Mouse (Mus musculus): ENCODE measurements around the gene Nek11. TPM values are rescaled to one million over a fixed set of nuclear protein-coding genes. Genes with fewer than 3 reads are reported as not detected.

The Nek11 gene
- polyA plus RNA-seq, 1 experiment from 2014 or later = 0.07 TPM

DNA sequence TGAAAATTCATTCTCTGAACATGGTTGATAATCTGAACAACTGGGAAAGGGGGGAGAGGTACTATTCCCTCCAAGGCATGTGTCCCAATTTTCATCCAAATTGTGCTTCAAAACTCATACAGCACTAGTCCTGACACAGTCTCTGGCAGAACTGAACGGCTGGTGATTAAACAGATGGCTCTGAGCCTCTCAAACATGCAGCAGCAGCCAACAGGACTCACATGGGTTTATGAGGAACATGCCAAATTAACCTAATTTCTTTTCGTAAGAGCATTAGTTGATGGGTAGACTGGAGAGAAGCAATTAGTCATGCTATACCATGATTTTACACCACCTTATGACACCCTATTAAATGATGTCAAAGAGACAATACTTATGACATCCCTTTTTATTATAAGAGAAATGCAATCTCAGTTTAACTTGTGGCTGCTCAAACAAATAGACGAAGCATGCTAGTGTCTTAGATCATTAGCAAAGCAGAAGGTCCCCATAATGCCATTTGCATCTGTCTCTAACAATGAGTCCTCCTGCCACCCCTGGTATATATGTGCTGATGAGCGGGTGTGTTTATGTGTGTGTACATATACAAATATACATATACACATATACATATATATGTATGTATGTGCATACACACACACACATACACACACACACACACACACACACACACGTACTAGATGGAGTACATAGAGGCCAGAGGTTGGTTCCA is 31.6 kb downstream of the Nek11 start:
- ATAC-seq = no peak
- H3K36me3 ChIP-seq = no peaks in the 10 kb centered on the region
- no peaks in the 10 kb centered on the region for H3K4me1 ChIP-seq
- H3K9me3 ChIP-seq (replicated peaks) = no peaks in the 10 kb centered on the region
- H3K27ac ChIP-seq = no peak overlapping the region
- H3K4me3 ChIP-seq = no peak overlapping the region
- no peak overlapping the region for H3K4me2 ChIP-seq
- no peaks in the 10 kb centered on the region for H3K27me3 ChIP-seq (replicated peaks)
- 56% methylated on average over 5 of the region's 5 CpGs for WGBS (ENCODE audit: insufficient replicate concordance)
- H3K9ac ChIP-seq = no peak overlapping the region

DNA sequence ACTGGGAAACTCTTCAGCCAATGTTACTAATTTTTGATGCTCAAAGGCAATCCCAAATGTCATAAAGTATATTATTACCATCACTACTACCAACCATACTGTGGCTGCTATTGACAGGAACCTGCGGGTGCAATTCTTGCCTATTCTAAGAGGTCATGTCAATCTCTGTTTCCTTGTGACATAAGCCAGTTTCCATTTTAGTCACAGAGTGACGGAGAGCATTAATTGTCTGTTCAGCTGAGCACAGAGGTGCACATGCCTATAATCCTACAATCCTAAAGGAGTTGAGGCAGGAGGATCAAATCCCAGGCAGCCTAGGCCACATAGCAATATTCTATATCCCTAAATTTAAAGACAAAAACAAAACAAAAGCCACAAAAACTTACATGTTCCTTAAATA is 33.1 kb downstream of the Nek11 start:
- Histone ChIP-seq H3K4me1 (no peaks in the 10 kb centered on the region), H3K27me3 (replicated peaks) (no peaks in the 10 kb centered on the region), H3K36me3 (no peaks in the 10 kb centered on the region), H3K9ac (no peak overlapping the region), H3K27ac (no peak overlapping the region), H3K4me3 (no peak overlapping the region), H3K9me3 (replicated peaks) (no peaks in the 10 kb centered on the region), H3K4me2 (no peak overlapping the region)
- WGBS (ENCODE audit: insufficient replicate concordance) = 70% methylated on average over 2 of the region's 2 CpGs
- no peak for ATAC-seq

DNA sequence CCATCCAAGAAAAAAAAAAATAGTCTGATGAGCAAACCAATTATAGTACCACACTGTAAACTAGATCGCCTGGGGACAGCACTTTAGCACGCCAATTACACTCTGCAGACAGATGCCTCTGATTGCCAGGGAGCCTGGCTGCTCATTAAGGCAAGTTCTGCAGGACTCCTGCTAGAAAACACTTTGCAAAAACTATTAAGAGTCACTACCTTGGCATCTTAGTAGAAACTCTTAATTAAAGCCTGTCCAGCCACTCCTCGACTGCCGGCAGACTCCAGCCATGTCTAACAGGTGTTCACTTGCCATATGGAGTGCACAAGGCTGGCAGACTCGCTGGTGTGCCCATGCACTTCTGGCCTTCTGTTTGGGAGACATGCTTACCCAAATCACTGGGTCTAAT is 46.3 kb downstream of the Nek11 start:
- no peak overlapping the region for H3K4me2 ChIP-seq
- ATAC-seq = no peak
- WGBS (ENCODE audit: insufficient replicate concordance) = 63% methylated on average over 5 of the region's 5 CpGs

DNA sequence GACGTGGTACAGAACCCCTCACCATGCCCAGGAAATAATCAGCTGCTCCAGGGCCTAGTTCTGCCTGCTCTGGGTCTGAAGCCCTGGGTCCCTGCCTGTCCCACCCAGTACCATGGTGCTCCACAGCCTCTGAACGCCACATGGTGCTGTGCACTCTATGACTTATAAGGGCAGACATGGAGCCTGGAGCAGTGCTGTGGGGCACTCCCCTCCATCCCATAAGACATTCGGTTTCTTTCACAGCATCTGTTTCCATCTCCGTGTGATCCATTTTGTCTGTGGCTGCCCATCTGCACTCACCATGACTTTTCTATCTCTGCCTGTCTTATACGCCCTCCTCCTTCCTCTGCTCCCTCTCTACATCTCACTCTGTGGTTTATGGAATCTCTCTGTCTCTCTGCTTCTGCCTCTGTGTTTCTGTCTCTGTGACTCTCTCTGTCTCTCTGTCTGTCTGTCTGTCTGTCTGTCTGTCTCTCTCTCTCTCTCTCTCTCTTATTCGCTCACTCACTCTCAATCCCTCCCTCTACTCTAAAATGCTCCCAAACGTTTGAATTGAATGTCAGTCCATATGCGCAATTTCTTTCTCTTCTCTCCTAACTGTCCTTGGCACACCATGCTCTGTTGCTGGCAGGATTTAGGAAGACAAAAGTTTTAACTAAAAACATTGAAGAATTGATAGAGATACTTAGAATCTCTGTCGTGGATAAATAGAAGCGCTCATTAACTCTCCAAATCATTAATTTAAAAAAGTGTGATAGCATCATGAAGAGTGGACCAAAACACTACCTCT is 46.9 kb downstream of the Nek11 start:
- no peak for ATAC-seq
- Histone ChIP-seq H3K4me2 (no peak overlapping the region), H3K27me3 (replicated peaks) (no peaks in the 10 kb centered on the region), H3K4me3 (no peak overlapping the region), H3K4me1 (no peaks in the 10 kb centered on the region), H3K9me3 (replicated peaks) (peaks cover 5% of the 10 kb centered on the region; the same call in 1 of the 2 replicates), H3K27ac (no peak overlapping the region), H3K9ac (no peak overlapping the region), H3K36me3 (no peaks in the 10 kb centered on the region)
- 62% methylated on average over 10 of the region's 10 CpGs for WGBS (ENCODE audit: insufficient replicate concordance)

More for the DNA sequence above, 46.3 kb downstream of the Nek11 start:
- Histone ChIP-seq H3K4me3 (no peak overlapping the region), H3K27ac (no peak overlapping the region), H3K9me3 (replicated peaks) (no peaks in the 10 kb centered on the region), H3K9ac (no peak overlapping the region), H3K36me3 (no peaks in the 10 kb centered on the region), H3K4me1 (no peaks in the 10 kb centered on the region), H3K27me3 (replicated peaks) (no peaks in the 10 kb centered on the region)

DNA sequence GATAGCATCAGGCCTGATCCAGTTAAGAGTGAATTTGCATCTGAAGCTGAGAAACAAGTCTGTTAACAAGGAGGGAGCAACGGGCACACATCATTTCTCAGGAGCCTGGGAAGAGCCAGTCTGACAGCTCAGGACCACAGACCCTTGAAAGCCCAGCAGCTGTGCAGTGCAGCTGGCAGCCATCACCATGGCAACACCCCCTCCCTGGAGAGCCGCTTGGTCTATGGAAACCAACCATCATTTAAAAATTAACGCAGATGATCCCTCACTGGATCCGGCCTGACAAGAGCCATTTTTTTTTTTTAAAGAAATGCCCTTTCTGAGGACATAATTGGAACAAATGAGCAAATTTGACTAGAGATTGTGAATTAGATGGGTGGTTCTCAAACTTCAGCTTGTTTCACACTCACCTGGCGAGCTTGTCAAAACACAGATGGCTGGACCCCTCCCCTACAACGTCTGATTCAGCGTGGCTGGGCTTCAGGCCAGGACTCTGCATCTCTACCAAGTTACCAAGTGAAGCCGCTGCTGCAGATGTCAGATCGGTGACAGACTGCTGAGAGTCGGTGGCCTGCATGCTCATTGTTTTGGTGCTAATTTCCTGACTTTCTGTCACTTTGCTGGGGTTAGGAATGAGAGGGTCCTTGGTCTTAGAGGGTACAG is 52.2 kb downstream of the Nek11 start:
- H3K4me1 ChIP-seq = no peaks in the 10 kb centered on the region
- 60% methylated on average over 10 of the region's 10 CpGs for WGBS (ENCODE audit: insufficient replicate concordance)
- no peak for ATAC-seq
- no peak overlapping the region for H3K4me2 ChIP-seq
- H3K4me3 ChIP-seq = no peak overlapping the region
- H3K9me3 ChIP-seq (replicated peaks) = peaks cover 5% of the 10 kb centered on the region; the same call in 1 of the 2 replicates
- H3K36me3 ChIP-seq = no peaks in the 10 kb centered on the region
- H3K27me3 ChIP-seq (replicated peaks) = no peaks in the 10 kb centered on the region
- H3K9ac ChIP-seq = no peak overlapping the region
- no peak overlapping the region for H3K27ac ChIP-seq

DNA sequence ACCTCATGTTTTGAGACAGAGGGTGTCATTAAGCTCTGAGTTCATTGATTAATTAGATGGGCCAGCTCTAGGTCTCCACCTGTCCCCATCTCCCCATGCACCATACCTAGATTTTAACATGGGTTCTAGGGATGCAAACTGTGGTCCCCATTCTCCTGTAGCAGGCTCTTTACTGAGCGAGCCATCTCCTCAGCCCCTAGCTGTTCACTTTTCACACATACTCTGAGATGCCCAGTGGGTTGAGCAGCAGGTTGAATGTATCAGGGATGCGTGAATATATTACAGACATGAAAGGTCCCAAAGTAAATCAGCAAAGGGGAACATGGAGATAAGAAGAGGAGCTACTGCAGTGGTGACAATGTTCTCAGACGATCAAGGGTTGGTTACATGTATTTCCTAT is 52.8 kb downstream of the Nek11 start:
- no peak overlapping the region for H3K4me2 ChIP-seq
- no peak overlapping the region for H3K9ac ChIP-seq
- ATAC-seq = no peak
- no peaks in the 10 kb centered on the region for H3K27me3 ChIP-seq (replicated peaks)
- H3K36me3 ChIP-seq = no peaks in the 10 kb centered on the region
- WGBS (ENCODE audit: insufficient replicate concordance) = 66% methylated on average over 3 of the region's 3 CpGs
- H3K9me3 ChIP-seq (replicated peaks) = peaks cover 5% of the 10 kb centered on the region; the same call in 1 of the 2 replicates
- no peaks in the 10 kb centered on the region for H3K4me1 ChIP-seq
- H3K4me3 ChIP-seq = no peak overlapping the region
- no peak overlapping the region for H3K27ac ChIP-seq

DNA sequence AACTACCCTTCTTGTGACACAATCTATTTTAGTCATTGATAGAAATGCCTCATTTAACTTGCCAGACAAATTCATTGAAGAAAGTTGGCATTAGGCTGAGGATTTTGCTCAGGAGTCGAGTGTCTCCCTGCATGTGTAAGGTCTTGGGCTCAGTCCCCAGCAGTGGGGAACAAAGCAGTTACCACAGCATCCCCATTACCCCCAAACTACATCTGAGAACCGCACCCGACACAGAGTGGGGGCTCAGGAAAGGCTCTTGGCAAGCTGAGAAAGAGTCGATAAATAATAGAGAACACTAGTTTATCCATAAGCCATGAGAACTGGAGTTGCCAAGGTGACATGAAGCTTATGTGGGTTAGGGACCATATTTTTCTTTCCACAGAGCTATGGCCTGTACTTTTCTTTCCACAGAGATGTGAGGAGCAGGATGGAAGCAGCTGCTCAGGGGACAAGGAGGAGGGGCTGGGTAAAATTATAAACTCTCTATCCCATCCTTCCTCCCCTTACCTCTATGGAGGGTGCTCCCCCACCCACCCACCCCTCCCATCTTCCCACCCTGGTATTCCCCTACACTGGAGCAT is 62.8 kb downstream of the Nek11 start:
- Histone ChIP-seq H3K27me3 (replicated peaks) (no peaks in the 10 kb centered on the region), H3K4me1 (no peaks in the 10 kb centered on the region), H3K9me3 (replicated peaks) (no peaks in the 10 kb centered on the region), H3K27ac (no peak overlapping the region), H3K4me3 (no peak overlapping the region), H3K4me2 (no peak overlapping the region), H3K9ac (no peak overlapping the region), H3K36me3 (no peaks in the 10 kb centered on the region)
- WGBS (ENCODE audit: insufficient replicate concordance) = 65% methylated on average over 4 of the region's 4 CpGs
- no peak for ATAC-seq

DNA sequence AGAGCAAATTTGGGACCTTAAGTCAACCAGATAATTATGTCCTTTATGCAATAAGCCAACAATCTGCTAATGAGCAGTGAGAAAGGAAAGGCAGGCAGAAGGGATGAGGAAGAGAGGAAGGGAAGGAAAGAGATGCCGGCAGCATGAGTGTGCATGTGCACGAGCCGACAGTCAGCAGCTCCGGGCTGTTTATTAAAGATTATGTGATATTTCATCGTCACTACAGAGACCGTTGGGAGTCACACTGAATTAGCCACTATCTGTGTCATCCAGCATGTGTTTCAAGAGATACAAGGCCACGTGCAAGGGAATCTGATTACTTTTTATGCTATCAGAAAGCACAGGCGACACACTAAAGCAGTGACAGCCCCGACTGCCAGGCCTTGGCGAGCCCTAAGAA is 73.5 kb downstream of the Nek11 start:
- H3K27ac ChIP-seq = no peak overlapping the region
- no peak for ATAC-seq
- no peaks in the 10 kb centered on the region for H3K36me3 ChIP-seq
- H3K4me2 ChIP-seq = no peak overlapping the region
- no peak overlapping the region for H3K9ac ChIP-seq
- H3K27me3 ChIP-seq (replicated peaks) = no peaks in the 10 kb centered on the region
- H3K4me3 ChIP-seq = no peak overlapping the region
- H3K4me1 ChIP-seq = no peaks in the 10 kb centered on the region
- H3K9me3 ChIP-seq (replicated peaks) = no peaks in the 10 kb centered on the region; the same call in 1 of the 2 replicates
- 76% methylated on average over 10 of the region's 10 CpGs for WGBS (ENCODE audit: insufficient replicate concordance)

DNA sequence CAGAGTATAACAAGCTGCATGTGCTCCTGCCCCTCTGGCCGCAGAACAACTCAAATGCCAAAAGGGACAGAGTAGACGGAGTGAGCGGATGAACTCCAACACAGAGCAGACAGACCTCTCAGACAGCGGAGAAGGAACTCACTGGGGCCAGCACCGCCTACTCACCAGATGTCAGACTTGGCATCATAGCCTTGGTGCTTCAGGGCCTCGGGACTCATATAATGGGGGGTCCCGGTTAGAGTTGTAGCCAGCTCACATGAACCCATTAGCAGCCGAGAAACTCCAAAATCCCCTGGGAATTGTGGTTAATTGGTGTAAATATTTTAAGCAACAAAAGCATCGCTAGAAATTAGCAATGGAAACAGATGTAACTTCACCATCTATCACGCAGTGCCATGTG is 82.1 kb downstream of the Nek11 start:
- Histone ChIP-seq H3K9me3 (replicated peaks) (no peaks in the 10 kb centered on the region), H3K4me2 (no peak overlapping the region), H3K4me1 (no peaks in the 10 kb centered on the region), H3K36me3 (no peaks in the 10 kb centered on the region), H3K4me3 (no peak overlapping the region), H3K27ac (no peak overlapping the region), H3K9ac (no peak overlapping the region), H3K27me3 (replicated peaks) (no peaks in the 10 kb centered on the region)
- ATAC-seq = no peak
- WGBS (ENCODE audit: insufficient replicate concordance) = 75% methylated on average over 10 of the region's 10 CpGs

DNA sequence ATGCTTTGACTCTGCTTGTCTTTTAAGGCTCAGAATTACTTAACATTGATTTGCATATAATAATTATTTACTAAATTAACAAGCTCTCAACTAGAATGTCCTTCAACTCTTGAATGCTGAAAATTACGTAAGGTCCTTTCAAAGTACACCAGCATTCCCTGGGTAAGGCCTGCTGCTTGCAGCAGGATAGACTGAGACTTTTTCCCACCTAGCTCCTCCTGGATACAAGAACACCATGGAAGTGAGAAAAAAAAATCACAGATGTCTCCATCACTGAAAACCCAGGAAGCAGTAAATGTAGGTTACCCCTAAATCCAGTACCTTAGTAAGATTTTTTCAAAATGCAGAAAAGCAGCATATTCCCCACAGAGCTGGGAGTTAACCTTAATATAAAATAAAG is 82.6 kb downstream of the Nek11 start:
- no peak overlapping the region for H3K4me2 ChIP-seq
- no peak overlapping the region for H3K4me3 ChIP-seq
- no peaks in the 10 kb centered on the region for H3K9me3 ChIP-seq (replicated peaks)
- ATAC-seq = no peak
- no peaks in the 10 kb centered on the region for H3K4me1 ChIP-seq
- no peaks in the 10 kb centered on the region for H3K27me3 ChIP-seq (replicated peaks)
- no peak overlapping the region for H3K27ac ChIP-seq
- no peaks in the 10 kb centered on the region for H3K36me3 ChIP-seq
- 69% methylated on average over 1 of the region's 1 CpGs for WGBS (ENCODE audit: insufficient replicate concordance)
- H3K9ac ChIP-seq = no peak overlapping the region

DNA sequence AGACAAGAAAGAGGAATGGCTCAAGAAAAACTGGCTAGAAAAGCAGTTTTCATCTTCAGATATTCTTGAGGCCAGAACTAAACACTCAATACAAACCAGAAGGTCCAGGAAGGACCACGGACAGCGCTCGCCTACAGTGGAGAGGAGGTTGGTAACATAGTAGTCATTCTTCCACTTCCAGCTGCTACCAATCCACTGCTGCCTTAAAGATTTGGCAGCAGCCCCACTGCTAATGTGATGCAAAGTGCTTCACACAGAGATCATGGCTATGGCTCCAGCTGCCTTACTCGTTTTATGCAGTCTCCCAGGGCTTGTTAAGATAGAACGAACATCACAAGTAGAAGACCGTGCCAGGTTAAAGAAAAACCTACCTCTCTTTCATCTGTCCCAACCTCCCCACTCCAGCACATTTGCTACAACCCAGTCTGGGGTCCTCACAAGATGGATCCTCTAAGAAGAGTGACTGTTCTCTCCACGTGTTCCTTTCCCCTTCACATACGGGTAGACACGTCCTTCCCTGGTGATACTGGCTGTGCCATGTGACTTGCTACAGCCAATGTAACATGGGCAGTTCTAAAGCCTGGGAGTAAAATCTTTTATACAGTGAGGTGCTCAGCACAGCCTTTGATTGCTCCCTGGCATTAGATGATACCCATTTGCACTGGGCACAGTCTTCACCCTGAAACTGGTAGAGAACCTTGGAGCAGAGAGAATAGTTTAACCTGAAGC is 85.6 kb downstream of the Nek11 start:
- H3K9ac ChIP-seq = no peak overlapping the region
- no peak for ATAC-seq
- 27% methylated on average over 9 of the region's 9 CpGs for WGBS (ENCODE audit: insufficient replicate concordance)

More for the DNA sequence above, 85.6 kb downstream of the Nek11 start:
- H3K27ac ChIP-seq = no peak overlapping the region
- no peaks in the 10 kb centered on the region for H3K27me3 ChIP-seq (replicated peaks)
- H3K36me3 ChIP-seq = no peaks in the 10 kb centered on the region
- H3K9me3 ChIP-seq (replicated peaks) = no peaks in the 10 kb centered on the region
- no peak overlapping the region for H3K4me2 ChIP-seq
- H3K4me3 ChIP-seq = no peak overlapping the region
- H3K4me1 ChIP-seq = no peaks in the 10 kb centered on the region

All from liver, embryonic 12.5 days (tissue).